Mouse (Mus musculus): ENCODE measurements at regions not wholly inside any gene's neighbourhood (a gene's known extent, or its start where the extent isn't known, plus 50 kb on each side); places are given as distances from the start of the nearest gene placed in this dataset.

- no peak overlapping the region for H3K4me2 ChIP-seq (replicated peaks)
- H3K9ac ChIP-seq (replicated peaks), result no peak overlapping the region
- no peak for ATAC-seq
- H3K4me3 ChIP-seq (replicated peaks), result no peak overlapping the region
- H3K27ac ChIP-seq, result no peak overlapping the region
- no peaks in the 10 kb centered on the region for H3K27me3 ChIP-seq
- H3K36me3 ChIP-seq, result no peaks in the 10 kb centered on the region
- peaks cover 7% of the 10 kb centered on the region for H3K9me3 ChIP-seq
- WGBS, result 78% methylated on average over 1 of the region's 1 CpGs
- no peaks in the 10 kb centered on the region for H3K4me1 ChIP-seq (replicated peaks)
Measured at GRCm38 (mm10) chr12:36748345-36748744, 360.0 kb upstream of the Meox2 start.

GRCm38 (mm10) chr12:36765315-36766058 is 342.9 kb upstream of the Meox2 start:
- no peak for ATAC-seq
- no peak overlapping the region for H3K9ac ChIP-seq (replicated peaks)
- no peaks in the 10 kb centered on the region for H3K4me1 ChIP-seq (replicated peaks)
- no peak overlapping the region for H3K4me2 ChIP-seq (replicated peaks)
- H3K36me3 ChIP-seq, result no peaks in the 10 kb centered on the region
- no peak overlapping the region for H3K4me3 ChIP-seq (replicated peaks)
- no peaks in the 10 kb centered on the region for H3K9me3 ChIP-seq
- H3K27ac ChIP-seq, result no peak overlapping the region
- no peaks in the 10 kb centered on the region for H3K27me3 ChIP-seq
- 89% methylated on average over 4 of the region's 4 CpGs for WGBS

DNA sequence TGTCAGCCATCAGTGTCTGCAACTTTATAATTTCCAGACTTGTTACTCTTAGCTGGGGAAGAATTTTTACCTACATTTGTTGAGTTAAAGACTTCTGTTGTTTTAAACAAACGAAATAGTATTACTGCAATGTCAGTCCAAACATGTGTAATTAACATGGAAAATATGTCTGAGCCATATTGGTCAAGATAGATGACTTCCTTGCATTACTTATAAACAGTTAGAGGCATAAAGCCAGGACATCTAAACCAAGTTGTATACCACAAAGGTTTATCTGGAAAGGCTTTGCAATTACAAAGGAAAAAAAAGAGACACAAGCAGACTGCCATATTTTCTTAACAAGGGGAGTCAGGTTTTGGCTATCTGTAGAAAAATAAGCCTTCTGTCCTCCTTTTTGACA is 342.2 kb upstream of the Meox2 start:
- Histone ChIP-seq H3K4me2 (replicated peaks) (no peak overlapping the region), H3K9ac (replicated peaks) (no peak overlapping the region), H3K9me3 (no peaks in the 10 kb centered on the region), H3K36me3 (no peaks in the 10 kb centered on the region), H3K27ac (no peak overlapping the region), H3K27me3 (no peaks in the 10 kb centered on the region), H3K4me1 (replicated peaks) (no peaks in the 10 kb centered on the region), H3K4me3 (replicated peaks) (no peak overlapping the region)
- ATAC-seq, result no peak
- 58% methylated on average over 1 of the region's 1 CpGs for WGBS

- H3K4me3 ChIP-seq (replicated peaks), result no peak overlapping the region
- WGBS, result 93% methylated on average over 7 of the region's 7 CpGs
- H3K4me2 ChIP-seq (replicated peaks), result no peak overlapping the region
- H3K36me3 ChIP-seq, result no peaks in the 10 kb centered on the region
- no peaks in the 10 kb centered on the region for H3K27me3 ChIP-seq
- no peak overlapping the region for H3K9ac ChIP-seq (replicated peaks)
- no peak overlapping the region for H3K27ac ChIP-seq
- no peaks in the 10 kb centered on the region for H3K4me1 ChIP-seq (replicated peaks)
- ATAC-seq, result no peak
- H3K9me3 ChIP-seq, result no peaks in the 10 kb centered on the region
Measured at GRCm38 (mm10) chr12:36780761-36781160, 327.6 kb upstream of the Meox2 start.

- Histone ChIP-seq H3K4me3 (replicated peaks) (no peak overlapping the region), H3K9me3 (no peaks in the 10 kb centered on the region), H3K4me1 (replicated peaks) (no peaks in the 10 kb centered on the region), H3K4me2 (replicated peaks) (no peak overlapping the region), H3K27ac (no peak overlapping the region), H3K36me3 (no peaks in the 10 kb centered on the region), H3K9ac (replicated peaks) (no peak overlapping the region), H3K27me3 (no peaks in the 10 kb centered on the region)
- WGBS, result 91% methylated on average over 2 of the region's 2 CpGs
- ATAC-seq, result no peak
Measured at GRCm38 (mm10) chr12:36790866-36791265, 317.5 kb upstream of the Meox2 start.

GRCm38 (mm10) chr12:36791430-36791829 is 316.9 kb upstream of the Meox2 start:
- ATAC-seq, result no peak
- 94% methylated on average over 3 of the region's 3 CpGs for WGBS
- H3K36me3 ChIP-seq, result no peaks in the 10 kb centered on the region
- H3K27me3 ChIP-seq, result no peaks in the 10 kb centered on the region
- no peak overlapping the region for H3K4me3 ChIP-seq (replicated peaks)
- H3K4me1 ChIP-seq (replicated peaks), result no peaks in the 10 kb centered on the region
- no peak overlapping the region for H3K4me2 ChIP-seq (replicated peaks)
- no peak overlapping the region for H3K9ac ChIP-seq (replicated peaks)
- H3K9me3 ChIP-seq, result no peaks in the 10 kb centered on the region
- H3K27ac ChIP-seq, result no peak overlapping the region

GRCm38 (mm10) chr12:36792205-36792604 is 316.1 kb upstream of the Meox2 start:
- H3K9me3 ChIP-seq, result no peaks in the 10 kb centered on the region
- 88% methylated on average over 3 of the region's 3 CpGs for WGBS
- H3K9ac ChIP-seq (replicated peaks), result no peak overlapping the region
- no peak overlapping the region for H3K4me2 ChIP-seq (replicated peaks)
- H3K27ac ChIP-seq, result no peak overlapping the region
- no peak for ATAC-seq
- H3K36me3 ChIP-seq, result no peaks in the 10 kb centered on the region
- H3K4me3 ChIP-seq (replicated peaks), result no peak overlapping the region
- H3K27me3 ChIP-seq, result no peaks in the 10 kb centered on the region
- H3K4me1 ChIP-seq (replicated peaks), result no peaks in the 10 kb centered on the region

GRCm38 (mm10) chr12:36793799-36794198 is 314.5 kb upstream of the Meox2 start:
- Histone ChIP-seq H3K27me3 (no peaks in the 10 kb centered on the region), H3K4me3 (replicated peaks) (no peak overlapping the region), H3K4me1 (replicated peaks) (no peaks in the 10 kb centered on the region), H3K4me2 (replicated peaks) (no peak overlapping the region), H3K9ac (replicated peaks) (no peak overlapping the region), H3K36me3 (no peaks in the 10 kb centered on the region), H3K27ac (no peak overlapping the region), H3K9me3 (no peaks in the 10 kb centered on the region)
- 34% methylated on average over 2 of the region's 2 CpGs for WGBS
- no peak for ATAC-seq

- no peaks in the 10 kb centered on the region for H3K9me3 ChIP-seq
- no peak overlapping the region for H3K4me3 ChIP-seq (replicated peaks)
- H3K9ac ChIP-seq (replicated peaks), result no peak overlapping the region
- no peaks in the 10 kb centered on the region for H3K4me1 ChIP-seq (replicated peaks)
- H3K27ac ChIP-seq, result no peak overlapping the region
- WGBS, result 80% methylated on average over 4 of the region's 4 CpGs
- H3K4me2 ChIP-seq (replicated peaks), result no peak overlapping the region
- H3K36me3 ChIP-seq, result no peaks in the 10 kb centered on the region
- ATAC-seq, result no peak
- no peaks in the 10 kb centered on the region for H3K27me3 ChIP-seq
Measured at GRCm38 (mm10) chr12:36796201-36796600, 312.1 kb upstream of the Meox2 start.

DNA sequence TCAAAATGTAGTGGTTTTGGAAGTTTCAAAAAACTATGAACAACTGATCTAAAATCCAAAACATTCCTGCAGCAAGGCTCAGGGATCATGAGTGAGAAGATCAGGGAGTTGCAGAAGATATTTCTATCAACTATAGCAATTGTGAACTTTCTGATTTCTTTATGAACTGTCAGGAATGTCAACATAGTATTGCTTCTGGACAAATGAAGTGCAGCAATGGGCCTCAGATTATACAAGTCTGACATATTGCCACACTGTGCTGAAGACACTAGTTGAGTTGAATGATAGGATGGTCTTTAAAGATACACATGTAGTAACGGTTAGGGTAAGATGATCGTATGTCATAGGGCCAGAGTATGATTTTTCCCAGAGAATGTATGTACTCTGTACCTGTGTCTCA is 290.4 kb upstream of the Meox2 start:
- no peak overlapping the region for H3K4me2 ChIP-seq (replicated peaks)
- 93% methylated on average over 2 of the region's 2 CpGs for WGBS
- no peak overlapping the region for H3K4me3 ChIP-seq (replicated peaks)
- no peak for ATAC-seq
- H3K27me3 ChIP-seq, result no peaks in the 10 kb centered on the region
- H3K9me3 ChIP-seq, result no peaks in the 10 kb centered on the region
- H3K27ac ChIP-seq, result no peak overlapping the region
- H3K4me1 ChIP-seq (replicated peaks), result no peaks in the 10 kb centered on the region
- H3K36me3 ChIP-seq, result no peaks in the 10 kb centered on the region
- no peak overlapping the region for H3K9ac ChIP-seq (replicated peaks)

GRCm38 (mm10) chr12:36818852-36819251 is 289.5 kb upstream of the Meox2 start:
- no peaks in the 10 kb centered on the region for H3K9me3 ChIP-seq
- no peak overlapping the region for H3K27ac ChIP-seq
- H3K36me3 ChIP-seq, result no peaks in the 10 kb centered on the region
- H3K27me3 ChIP-seq, result no peaks in the 10 kb centered on the region
- no peaks in the 10 kb centered on the region for H3K4me1 ChIP-seq (replicated peaks)
- H3K4me2 ChIP-seq (replicated peaks), result no peak overlapping the region
- 90% methylated on average over 3 of the region's 3 CpGs for WGBS
- H3K4me3 ChIP-seq (replicated peaks), result no peak overlapping the region
- no peak for ATAC-seq
- no peak overlapping the region for H3K9ac ChIP-seq (replicated peaks)

DNA sequence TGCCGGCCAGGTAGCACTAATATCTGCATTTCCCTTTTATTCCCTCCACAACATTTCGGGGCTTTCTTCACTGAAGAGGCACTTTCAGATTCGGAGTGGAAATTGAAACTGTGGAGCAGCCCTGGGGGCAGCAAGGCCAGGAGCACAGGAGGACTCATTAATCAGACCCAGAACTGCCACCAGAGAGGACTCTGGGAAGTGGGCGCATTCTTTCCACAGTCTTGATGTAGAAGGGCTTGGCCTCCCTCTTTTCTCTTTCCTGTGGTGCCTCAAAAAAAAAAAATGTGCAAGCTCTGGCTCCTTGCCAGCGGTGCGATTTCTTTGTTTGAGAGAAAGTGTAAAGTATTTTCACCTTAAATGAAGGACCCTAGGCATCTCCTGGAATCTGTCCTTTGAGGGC is 281.6 kb upstream of the Meox2 start:
- H3K9ac ChIP-seq (replicated peaks), result no peak overlapping the region
- no peak for ATAC-seq
- H3K4me2 ChIP-seq (replicated peaks), result no peak overlapping the region
- no peaks in the 10 kb centered on the region for H3K27me3 ChIP-seq
- H3K27ac ChIP-seq, result no peak overlapping the region
- H3K4me3 ChIP-seq (replicated peaks), result no peak overlapping the region
- H3K36me3 ChIP-seq, result no peaks in the 10 kb centered on the region
- WGBS, result 81% methylated on average over 6 of the region's 6 CpGs
- no peaks in the 10 kb centered on the region for H3K4me1 ChIP-seq (replicated peaks)
- H3K9me3 ChIP-seq, result no peaks in the 10 kb centered on the region

DNA sequence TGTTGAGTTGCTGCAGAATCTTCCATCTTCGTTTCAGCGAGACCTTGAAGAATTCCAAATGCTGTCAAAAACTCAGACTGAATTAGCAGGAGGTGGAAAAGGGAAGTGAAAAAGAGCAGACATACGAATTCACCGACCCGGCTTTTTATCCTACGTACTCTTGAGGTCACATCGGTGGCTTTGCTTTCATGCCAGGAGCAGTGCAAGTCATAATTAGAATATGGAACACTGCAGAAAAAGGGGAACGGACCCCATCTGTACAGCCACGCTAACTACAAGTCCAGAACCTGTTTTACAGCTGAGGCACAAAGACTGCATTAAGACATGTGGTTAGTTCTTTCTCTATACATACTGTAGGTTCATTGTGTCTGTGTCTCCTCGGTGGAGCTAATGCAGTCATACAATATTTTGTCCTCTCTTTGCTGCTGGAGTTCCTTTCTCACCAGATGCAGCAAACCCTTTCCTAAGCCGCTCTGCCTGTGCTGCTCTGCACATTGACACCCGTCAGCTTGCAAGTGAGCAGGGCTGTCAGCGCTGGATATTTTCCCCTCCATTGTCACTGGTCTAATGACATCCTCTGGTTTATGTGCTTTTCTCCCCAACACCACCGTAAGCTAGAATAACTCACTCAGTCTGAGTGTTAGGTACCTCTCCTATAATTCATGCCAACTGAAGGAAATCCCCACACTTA is 276.9 kb upstream of the Meox2 start:
- ATAC-seq, result no peak
- no peaks in the 10 kb centered on the region for H3K9me3 ChIP-seq
- H3K4me2 ChIP-seq (replicated peaks), result no peak overlapping the region
- no peak overlapping the region for H3K27ac ChIP-seq
- no peak overlapping the region for H3K9ac ChIP-seq (replicated peaks)
- H3K36me3 ChIP-seq, result no peaks in the 10 kb centered on the region
- no peak overlapping the region for H3K4me3 ChIP-seq (replicated peaks)
- no peaks in the 10 kb centered on the region for H3K4me1 ChIP-seq (replicated peaks)
- 81% methylated on average over 14 of the region's 14 CpGs for WGBS
- no peaks in the 10 kb centered on the region for H3K27me3 ChIP-seq
